Mouse (Mus musculus): ENCODE data around the gene Map2k7. TPM values are rescaled to one million over a fixed set of nuclear protein-coding genes. Genes with fewer than 3 reads are reported as not detected.
"Not testable (repeated sequence)": the region's sequence is repeated elsewhere in the genome, so short reads cannot be mapped to it uniquely, and the experiment has no call there.

The Map2k7 gene
- total RNA-seq, 1 experiment from 2014 or later, result 44.1 TPM

GRCm38 (mm10) chr8:4254001-4254400, 15.5 kb downstream of the Map2k7 start:
- no peak for ATAC-seq (ENCODE audit: extremely low read depth, insufficient number of reproducible peaks, low FRiP score, poor library complexity, severe bottlenecking)

GRCm38 (mm10) chr8:4255471-4255870, 16.9 kb downstream of the Map2k7 start:
- not testable (repeated sequence) for ATAC-seq (ENCODE audit: extremely low read depth, insufficient number of reproducible peaks, low FRiP score, poor library complexity, severe bottlenecking)

- no peak for ATAC-seq (ENCODE audit: extremely low read depth, insufficient number of reproducible peaks, low FRiP score, poor library complexity, severe bottlenecking)
These were observed 18.4 kb downstream of the Map2k7 start for GRCm38 (mm10) chr8:4256911-4257310.

- ATAC-seq (ENCODE audit: extremely low read depth, insufficient number of reproducible peaks, low FRiP score, poor library complexity, severe bottlenecking), result no peak
These were observed 18.8 kb downstream of the Map2k7 start for GRCm38 (mm10) chr8:4257350-4257749.

- peak; percentile 59 for ATAC-seq (ENCODE audit: extremely low read depth, insufficient number of reproducible peaks, low FRiP score, poor library complexity, severe bottlenecking)
These were observed 19.7 kb downstream of the Map2k7 start for GRCm38 (mm10) chr8:4258233-4258632.

GRCm38 (mm10) chr8:4258678-4259077, 20.1 kb downstream of the Map2k7 start:
- no peak for ATAC-seq (ENCODE audit: extremely low read depth, insufficient number of reproducible peaks, low FRiP score, poor library complexity, severe bottlenecking)

- ATAC-seq (ENCODE audit: extremely low read depth, insufficient number of reproducible peaks, low FRiP score, poor library complexity, severe bottlenecking), result peak; percentile 78
These were observed 20.7 kb downstream of the Map2k7 start, which contains the start of gene Ctxn1 for GRCm38 (mm10) chr8:4259125-4259804. Gene Ctxn1 (minus strand): TSS chr8:4259274.

- no peak for ATAC-seq (ENCODE audit: extremely low read depth, insufficient number of reproducible peaks, low FRiP score, poor library complexity, severe bottlenecking)
These were observed 21.2 kb downstream of the Map2k7 start for GRCm38 (mm10) chr8:4259805-4260170.

GRCm38 (mm10) chr8:4263105-4263791, 24.7 kb downstream of the Map2k7 start:
- no peak for ATAC-seq (ENCODE audit: extremely low read depth, insufficient number of reproducible peaks, low FRiP score, poor library complexity, severe bottlenecking)

- ATAC-seq (ENCODE audit: extremely low read depth, insufficient number of reproducible peaks, low FRiP score, poor library complexity, severe bottlenecking), result no peak
These were observed 26.8 kb downstream of the Map2k7 start for GRCm38 (mm10) chr8:4265160-4265914.

- ATAC-seq (ENCODE audit: extremely low read depth, insufficient number of reproducible peaks, low FRiP score, poor library complexity, severe bottlenecking), result 0 out of 2 replicates have a peak, but pooled peaks have one; percentile 15
These were observed 29.1 kb downstream of the Map2k7 start for GRCm38 (mm10) chr8:4267627-4268026.

GRCm38 (mm10) chr8:4269609-4270008, 31.1 kb downstream of the Map2k7 start:
- ATAC-seq (ENCODE audit: extremely low read depth, insufficient number of reproducible peaks, low FRiP score, poor library complexity, severe bottlenecking), result no peak

- peak; percentile 98 for ATAC-seq (ENCODE audit: extremely low read depth, insufficient number of reproducible peaks, low FRiP score, poor library complexity, severe bottlenecking)
These were observed 37.0 kb downstream of the Map2k7 start, which contains the start of gene Timm44 for GRCm38 (mm10) chr8:4275275-4276110. Gene Timm44 (minus strand): TSS chr8:4275913.

- 0 out of 2 replicates have a peak, but pooled peaks have one; percentile 10 for ATAC-seq (ENCODE audit: extremely low read depth, insufficient number of reproducible peaks, low FRiP score, poor library complexity, severe bottlenecking)
These were observed 37.5 kb downstream of the Map2k7 start for GRCm38 (mm10) chr8:4276111-4276465.

GRCm38 (mm10) chr8:4292738-4293137, 54.2 kb downstream of the Map2k7 start:
- ATAC-seq (ENCODE audit: extremely low read depth, insufficient number of reproducible peaks, low FRiP score, poor library complexity, severe bottlenecking), result no peak
